Mouse (Mus musculus) G1E-ER4 (cell line): ENCODE measurements around the gene Plekhg5. TPM values are rescaled to one million over a fixed set of nuclear protein-coding genes. Genes with fewer than 3 reads are reported as not detected.

Experiments
- GATA1 ChIP-seq: IDR thresholded peaks from one replicate; pipeline ENCODE4 v1.8.0; 2012; ENCODE audit warnings: low read length, inconsistent platforms
- polyA plus RNA-seq: library from polyadenylated mRNA; stranded (reverse); fragments of >175 nt; gene quantifications from 2 replicates; pipeline ENCODE4 v1.2.3, GENCODE M21; 2012

Gene Plekhg5
- polyA plus RNA-seq, 1 experiment, result 28.5 TPM

DNA sequence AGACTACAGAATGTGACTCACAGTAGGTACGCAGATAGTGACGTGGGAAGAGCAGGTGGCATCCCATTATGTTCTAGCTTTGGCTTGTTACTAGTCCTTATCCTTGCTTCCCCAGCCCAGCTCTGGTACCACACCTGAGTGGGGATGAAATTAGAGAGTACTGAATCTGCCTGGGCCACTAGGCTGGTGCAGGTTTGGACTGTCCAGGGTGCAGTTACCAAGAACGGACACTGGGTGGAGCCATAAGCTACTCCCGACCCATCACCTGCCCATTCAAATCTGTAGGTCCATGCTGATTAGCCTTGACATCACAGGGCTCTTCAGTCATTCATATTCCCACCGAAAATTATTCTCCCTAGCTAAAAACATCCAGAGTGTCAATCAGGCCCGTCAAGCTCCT, 68.1 kb downstream of the Plekhg5 start:
- no peak for TF ChIP-seq GATA1

DNA sequence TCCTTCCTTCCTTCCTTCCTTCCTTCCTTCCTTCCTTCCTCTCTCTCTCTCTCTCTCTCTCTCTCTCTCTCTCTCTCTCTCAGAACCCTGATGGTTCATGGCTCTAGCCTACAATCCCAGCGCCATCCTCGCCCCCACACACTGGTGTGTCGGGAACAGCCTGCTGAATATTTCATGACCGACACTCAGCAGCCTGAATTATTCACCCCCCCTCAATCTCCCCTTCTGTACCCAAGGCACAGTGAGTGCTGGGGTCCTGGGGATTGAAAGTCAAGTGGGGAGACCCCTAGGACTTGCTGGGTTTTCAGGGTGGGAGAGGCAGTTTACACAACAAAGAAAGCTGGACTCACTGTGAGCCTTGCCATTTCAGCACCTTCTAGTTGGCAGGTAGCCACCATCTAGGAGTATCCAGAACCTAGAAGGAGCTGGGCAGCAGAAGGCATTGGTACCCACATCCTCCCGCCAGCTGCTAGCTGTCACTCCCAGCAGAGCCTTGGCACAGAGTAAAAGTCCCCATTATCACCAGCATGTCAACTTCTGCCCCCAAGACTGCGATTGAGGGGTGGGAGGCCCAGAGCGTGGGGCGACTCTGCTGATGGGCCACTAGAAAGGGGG, 69.3 kb downstream of the Plekhg5 start:
- TF ChIP-seq GATA1, result no peak

DNA sequence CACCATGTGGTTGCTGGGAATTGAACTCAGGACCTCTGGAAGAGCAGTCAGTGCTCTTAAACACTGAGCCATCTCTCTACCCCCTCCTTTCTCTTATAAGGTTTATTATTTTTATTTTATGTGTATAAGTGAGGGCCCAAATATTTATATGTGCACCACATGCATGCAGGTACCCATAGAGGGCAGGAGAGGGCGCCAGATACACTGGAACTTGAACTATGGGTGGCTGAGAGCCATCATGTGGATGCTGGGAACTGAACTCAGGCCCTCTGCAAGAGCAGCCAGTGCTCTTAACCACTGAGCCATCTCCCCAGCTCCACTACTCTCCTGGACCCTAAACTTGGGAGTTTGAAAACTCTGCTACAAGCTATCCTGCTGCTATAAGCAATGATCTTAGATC, 71.3 kb downstream of the Plekhg5 start:
- TF ChIP-seq GATA1, result no peak

DNA sequence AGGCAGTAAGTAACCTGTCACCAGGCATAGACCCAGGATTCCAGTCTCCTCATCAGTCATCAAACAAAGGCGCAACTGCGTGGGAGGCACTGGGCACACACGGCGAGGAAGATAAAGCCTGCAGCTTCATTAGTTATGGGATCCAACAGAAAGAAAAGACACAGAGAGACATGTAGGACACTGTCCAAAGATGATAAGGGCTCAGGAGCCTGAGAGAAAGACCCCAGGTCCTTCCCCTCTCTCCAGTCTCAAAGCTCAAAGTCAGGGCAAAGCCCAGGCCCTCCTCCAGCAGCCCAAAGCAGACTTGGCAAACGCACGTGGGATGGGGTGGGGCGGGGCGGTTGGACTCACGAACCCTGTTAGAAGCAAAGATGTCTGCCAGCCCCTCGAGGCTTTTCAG, 73.2 kb downstream of the Plekhg5 start:
- TF ChIP-seq GATA1, result peak; percentile 24

DNA sequence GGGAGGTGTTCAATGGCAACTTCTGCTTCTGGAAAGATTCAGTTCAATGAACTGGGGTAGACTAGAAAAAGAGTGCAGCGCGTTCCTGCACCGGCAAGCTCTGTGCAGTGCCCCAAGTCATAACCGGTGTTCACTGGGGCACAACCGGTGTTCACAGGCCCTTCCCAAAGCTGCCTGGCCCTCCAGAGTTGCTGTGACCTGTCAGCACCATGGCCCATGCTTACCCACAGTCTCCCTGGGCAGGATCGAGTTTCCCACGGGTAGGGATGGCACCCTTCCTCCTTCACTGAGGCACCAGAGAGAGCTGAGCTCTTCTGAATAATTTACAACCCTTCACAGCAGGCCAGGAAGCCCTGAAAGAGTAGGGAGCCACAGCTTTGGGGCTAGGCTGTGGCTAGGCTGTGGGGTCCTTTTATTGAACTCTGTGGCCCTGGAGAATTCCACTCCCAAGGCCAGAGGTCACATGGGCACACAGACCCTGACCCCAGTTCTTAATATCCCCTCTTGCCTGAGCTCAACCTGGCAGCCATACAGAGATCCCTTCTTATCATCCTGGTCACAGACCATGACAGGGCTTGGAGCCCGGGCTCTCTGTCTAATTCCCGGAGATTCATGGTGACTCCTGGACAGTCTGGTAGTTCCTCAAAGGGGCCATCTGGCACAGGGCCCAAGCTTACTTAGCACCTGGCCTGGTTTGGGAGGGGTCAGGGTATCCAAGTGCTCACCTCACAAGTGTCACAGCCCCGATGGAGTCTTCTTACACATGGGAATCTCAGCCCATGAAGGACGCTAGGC, 73.9 kb downstream of the Plekhg5 start:
- TF ChIP-seq GATA1, result no peak

DNA sequence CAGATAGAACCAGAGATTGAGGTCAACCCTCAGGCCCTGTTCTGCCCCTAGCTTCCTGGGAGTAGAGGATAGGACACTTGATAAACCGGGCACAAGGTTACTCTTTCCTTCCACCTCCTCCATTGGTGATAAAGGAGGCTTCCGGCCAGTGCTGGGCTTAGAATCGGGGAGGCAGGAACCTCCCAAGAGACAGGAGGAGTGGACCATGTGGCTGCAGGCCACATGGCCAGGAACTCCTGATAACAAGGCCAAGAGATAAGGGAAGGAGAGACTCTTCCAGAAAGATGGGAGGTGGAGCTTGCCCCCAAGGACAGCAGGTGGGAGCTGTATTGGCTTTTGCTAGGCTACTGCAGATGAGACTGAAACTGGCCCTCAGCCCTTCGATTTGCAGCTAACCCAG, 78.2 kb downstream of the Plekhg5 start:
- no peak for TF ChIP-seq GATA1

DNA sequence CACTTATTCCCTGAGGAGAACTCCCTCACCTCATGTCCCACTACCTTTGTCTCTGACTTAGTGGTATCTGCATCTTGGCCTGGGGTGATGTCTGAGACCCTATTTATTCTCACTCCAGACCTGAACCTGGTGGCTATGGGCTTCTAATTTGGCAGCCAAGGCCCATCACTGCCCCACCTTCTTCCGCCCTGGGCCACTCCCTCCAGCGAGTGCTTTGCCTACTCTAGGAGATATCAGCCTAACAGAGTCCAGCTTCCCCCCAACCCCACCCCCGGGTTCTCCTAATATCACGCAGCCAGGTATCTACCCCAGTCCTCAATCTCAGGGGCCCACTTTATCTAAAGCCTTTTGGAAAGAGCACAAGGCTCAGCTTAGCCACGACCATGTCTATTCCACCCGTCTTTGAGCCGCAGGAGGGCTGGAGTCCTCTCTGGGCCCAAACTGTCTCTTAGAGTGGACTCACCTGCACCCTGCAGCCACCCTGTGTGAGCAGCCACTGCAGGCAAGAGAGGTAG, 79.2 kb downstream of the Plekhg5 start:
- no peak for TF ChIP-seq GATA1

DNA sequence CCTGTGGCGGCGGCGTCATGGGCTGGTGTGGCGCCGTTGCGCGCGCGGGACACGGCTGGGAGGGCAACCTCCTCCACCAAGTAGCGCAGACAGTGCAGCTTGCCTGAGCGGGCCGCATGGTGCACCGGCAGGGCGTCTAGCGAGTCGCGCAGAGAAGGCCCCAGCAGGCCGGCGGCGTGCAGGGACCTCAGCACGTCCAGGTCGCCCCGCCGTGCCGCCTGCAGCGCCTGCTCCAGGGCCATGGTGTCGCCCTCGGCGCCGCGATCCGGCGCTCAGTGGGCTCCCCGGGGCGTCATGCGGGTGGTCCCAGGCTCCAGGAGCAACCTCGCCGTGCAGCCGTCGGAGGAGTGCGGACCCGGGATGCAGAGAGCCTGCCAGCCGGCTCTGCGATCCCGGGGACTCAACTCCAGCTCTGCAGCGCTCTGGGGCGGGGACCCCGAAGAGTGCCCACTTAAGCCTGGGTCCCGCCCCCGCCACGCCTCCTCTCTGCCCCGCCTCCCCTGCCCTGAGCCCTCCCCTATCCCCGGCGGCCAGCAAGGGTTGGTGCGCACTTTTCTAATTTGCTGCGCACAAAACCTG, 79.8 kb downstream of the Plekhg5 start, which contains the start of gene Espn:
TSS of gene Espn (minus strand) at position 406 of the 579 bp plus-strand sequence.
- no peak for TF ChIP-seq GATA1

DNA sequence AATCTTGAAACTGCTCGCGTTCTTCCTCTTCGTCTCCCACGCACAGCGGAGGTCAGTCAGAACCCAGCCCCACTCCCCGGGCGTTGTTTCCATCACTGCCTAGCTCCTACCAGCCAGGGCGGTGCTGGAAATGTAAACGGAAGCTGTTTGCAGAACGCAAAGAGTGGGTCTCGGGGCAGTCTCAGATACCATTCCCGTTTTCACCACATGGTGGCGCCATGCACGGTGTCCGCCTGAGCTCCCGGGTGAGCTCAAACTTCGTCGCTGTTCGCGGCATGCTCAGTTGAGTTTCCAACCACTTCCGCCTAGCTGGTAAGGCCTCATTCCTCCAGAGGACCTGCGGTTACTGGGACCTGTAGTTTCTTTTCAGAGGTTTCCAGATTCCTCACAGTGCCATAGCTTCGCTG, 81.5 kb downstream of the Plekhg5 start:
- TF ChIP-seq GATA1, result no peak

DNA sequence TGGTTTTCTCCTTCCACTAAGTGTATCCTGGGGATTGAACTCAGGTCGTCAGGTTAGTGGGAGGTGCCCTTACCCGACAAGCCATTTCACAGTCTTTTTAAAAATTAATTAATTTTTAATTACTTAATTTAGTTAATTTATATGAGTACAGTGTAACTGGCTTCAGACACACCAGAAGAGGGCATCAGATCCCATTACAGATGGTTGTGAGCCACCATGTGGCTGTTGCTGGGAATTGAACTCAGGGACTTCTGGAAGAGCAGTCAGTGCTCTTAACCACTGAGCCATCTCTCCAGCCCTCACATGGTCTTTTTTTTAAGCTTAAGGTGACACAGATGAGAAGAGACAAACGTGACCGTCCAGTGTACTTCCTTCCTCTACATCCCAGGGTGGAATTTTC, 82.7 kb downstream of the Plekhg5 start:
- TF ChIP-seq GATA1, result no peak

DNA sequence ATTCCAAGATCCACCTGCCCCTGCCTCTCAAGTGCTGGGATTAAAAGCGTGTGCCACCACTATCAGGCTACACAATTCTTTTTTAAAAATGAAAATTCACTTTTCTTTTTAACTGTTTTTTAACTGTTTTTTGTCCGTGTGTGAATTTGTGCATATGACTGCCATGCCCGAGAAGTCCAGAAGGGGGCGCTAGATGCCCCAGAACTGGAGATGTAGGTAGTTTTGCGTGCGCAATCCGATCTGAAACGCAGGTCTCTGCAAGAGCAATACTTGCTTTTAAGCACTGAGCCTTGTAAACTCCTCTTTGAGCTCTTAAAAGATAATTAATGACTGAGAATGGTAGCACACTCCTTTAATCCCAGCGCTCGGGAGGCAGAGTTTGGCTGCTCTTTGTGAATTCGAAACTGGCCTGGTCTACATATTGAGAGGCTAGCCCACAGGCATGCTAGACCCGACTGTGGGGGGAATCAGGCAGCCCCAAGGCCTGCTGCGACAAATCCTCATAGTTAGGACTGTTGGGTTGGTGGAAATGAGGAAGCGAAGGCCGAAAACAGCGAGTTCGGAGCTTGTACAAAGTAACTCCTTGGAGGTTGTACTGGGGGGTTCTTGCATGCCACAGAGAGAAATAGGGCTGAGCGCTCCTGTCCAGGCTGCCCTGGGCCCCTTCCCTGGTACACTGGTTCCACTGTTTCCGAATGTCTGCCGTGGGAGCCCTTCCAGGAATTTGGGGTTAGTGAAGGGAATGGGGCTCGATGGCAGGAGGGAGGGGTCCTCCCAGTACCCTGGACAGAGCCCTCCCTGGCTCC, 85.7 kb downstream of the Plekhg5 start:
- TF ChIP-seq GATA1, result no peak

DNA sequence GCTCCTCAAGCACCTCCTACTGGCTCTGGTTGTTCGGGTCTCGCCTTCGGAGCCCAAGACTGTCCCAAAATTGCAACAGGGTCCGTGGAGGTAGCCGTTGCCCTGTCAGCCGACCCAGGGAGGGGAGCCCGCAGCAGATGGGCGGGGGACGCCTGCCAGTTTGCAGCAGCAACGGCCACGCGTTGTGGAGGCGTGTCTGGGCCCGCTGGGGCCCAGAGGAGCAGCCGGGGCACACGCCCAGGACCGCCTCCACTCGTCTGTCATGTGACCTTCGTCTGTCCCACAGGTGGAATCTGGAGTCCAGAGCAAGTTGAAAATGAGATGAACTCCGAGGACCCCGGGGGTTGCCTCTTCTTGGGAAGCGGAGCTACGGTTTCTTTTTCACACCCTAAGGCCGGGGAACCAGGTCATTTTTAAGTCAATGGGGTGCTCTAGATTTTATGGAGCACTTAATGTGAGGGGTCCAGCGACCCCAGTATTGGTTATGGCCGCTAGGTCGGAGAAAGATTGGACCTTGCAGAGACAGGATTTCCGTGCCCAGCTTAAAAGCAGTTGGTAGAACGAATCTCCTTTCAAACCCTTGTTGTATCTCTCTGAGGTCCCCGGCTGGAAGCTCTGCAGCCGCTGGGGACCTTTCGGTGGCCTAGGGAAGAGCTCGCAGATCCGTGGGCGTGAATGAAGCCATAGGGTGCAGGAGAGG, 86.4 kb downstream of the Plekhg5 start, which contains the start of gene Hes2:
TSS of gene Hes2 (plus strand) at position 283 of the 700 bp plus-strand sequence.
- TF ChIP-seq GATA1, result no peak

DNA sequence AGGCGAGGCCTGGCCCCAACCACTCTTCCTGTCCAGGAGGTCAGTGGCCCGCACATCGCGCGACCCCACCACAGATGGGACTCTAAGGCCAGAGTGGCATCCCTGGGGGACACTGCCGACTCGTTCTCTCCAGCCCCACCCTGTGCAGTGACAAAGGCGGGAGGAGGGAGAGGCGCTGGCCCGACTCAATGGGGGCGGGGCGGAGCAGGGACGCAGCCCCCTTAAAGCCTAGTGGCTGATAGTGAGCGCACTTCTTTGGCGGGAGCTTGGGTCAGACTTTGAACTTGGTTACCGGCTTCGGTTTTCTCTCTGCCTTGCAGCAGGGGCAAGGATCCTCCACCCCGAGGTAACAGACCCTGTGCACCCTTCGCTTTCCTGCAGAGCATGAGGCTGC, 87.0 kb downstream of the Plekhg5 start:
- no peak for TF ChIP-seq GATA1

DNA sequence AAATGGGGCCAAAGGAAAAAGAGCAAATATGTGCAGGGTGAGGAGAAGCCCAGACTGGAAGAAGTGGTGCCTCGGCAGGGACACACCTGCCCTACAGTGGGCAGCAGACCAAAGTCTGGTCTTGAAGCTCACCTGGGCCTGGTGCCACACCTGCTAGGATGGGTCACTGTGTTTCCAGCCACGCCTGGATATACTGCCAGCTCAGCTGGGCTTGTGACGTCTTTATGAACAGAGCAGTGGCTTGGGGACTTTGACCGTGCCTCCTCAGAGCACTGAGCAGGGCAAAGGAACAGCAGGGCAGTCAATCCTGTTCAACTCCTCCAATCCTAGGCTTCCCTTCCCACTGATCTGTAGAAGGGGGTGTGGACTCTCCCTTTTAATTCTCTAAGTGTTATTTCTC, 88.5 kb downstream of the Plekhg5 start:
- no peak for TF ChIP-seq GATA1

DNA sequence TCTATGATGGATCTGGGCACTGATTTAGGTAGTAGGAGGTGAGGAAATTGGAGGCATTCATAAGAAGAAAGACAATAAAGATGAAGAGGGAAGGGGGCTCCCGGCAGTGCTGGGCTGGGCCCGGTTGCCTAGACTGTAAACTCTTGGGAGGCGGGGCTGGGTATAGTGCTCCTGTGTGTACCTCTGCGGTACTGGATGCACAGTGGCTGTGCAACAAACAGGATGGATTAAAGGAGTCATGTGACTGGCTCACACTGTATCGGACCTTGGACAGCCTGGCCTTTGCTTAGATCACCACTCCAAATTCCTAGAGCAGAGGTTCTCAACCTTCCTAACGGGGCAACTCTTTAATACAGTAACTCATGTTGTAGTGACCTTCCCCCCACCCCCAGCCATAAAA, 89.3 kb downstream of the Plekhg5 start:
- no peak for TF ChIP-seq GATA1
